Comparison of ENCODE assay signal across 8 mouse cellular contexts in genomic region chr16:46496889-46497685, GRCm38 (mm10). TPM values are rescaled to one million over a fixed set of nuclear protein-coding genes. Genes with fewer than 3 reads are reported as not detected.
DNase-seq lines count a peak whose midpoint lies in the region; ATAC-seq and TF ChIP-seq lines count a peak whose summit lies in the region.

No protein-coding gene starts in this region.

- peak overlapping the region; percentile 79 for H3K4me2 ChIP-seq in hindbrain, embryonic 12.5 days (replicated peaks)
- H3K4me2 ChIP-seq in lung, embryonic 15.5 days, result peak overlapping the region; percentile 68

- peak; percentile 72 for ATAC-seq in Patski
- ATAC-seq in hindbrain, embryonic 12.5 days (ENCODE audit: low FRiP score), result peak; percentile 96
- ATAC-seq in lung, embryonic 15.5 days (ENCODE audit: borderline replicate concordance, extremely low read depth, low FRiP score, low TSS enrichment), result peak; percentile 96

- no peaks in the 10 kb centered on the region for H3K9me3 ChIP-seq in hindbrain, embryonic 12.5 days (replicated peaks)
- no peaks in the 10 kb centered on the region for H3K9me3 ChIP-seq in lung, embryonic 15.5 days

- H3K27me3 ChIP-seq in Patski, result peaks cover 10% of the 10 kb centered on the region
- no peaks in the 10 kb centered on the region for H3K27me3 ChIP-seq in hindbrain, embryonic 12.5 days
- no peaks in the 10 kb centered on the region for H3K27me3 ChIP-seq in lung, embryonic 15.5 days

- peak overlapping the region; percentile 90 for H3K4me3 ChIP-seq in hindbrain, embryonic 12.5 days
- H3K4me3 ChIP-seq in lung, embryonic 15.5 days, result peak overlapping the region; percentile 98

- DNase-seq in Patski (ENCODE audit: low read depth, low spot score), result peak; percentile 57
- DNase-seq in cerebellum, adult 9-11 months, result peak; percentile 94
- peak; percentile 84 to 85 for DNase-seq in frontal cortex, postnatal 14 days (ENCODE audit: low spot score in 2 of 2)
- DNase-seq in layer of hippocampus, adult 9-11 months, result peak; percentile 90
- peak; percentile 97 for DNase-seq in ovary, postnatal 36 days (ENCODE audit: low spot score)
- peak; percentile 88 for DNase-seq in thymus, postnatal 25 days

- CTCF ChIA-PET in Patski (lab: Charles Lee), result no interaction called here

- peak overlapping the region; percentile 89 for H3K9ac ChIP-seq in hindbrain, embryonic 12.5 days
- H3K9ac ChIP-seq in lung, embryonic 15.5 days, result peak overlapping the region; percentile 93

- POLR2A ChIA-PET in Patski (lab: Charles Lee), result no interaction called here

- in situ Hi-C loops in Patski (cut with MboI; ENCODE audit: low pct_unique_long_range_greater_than_20kb), result no loop called here

- no peak for TF ChIP-seq CTCF in Patski (IDR thresholded peaks at IDR 0.05)

- under 1% methylated on average over 58 of the region's 78 CpGs for WGBS in hindbrain, embryonic 12.5 days
- WGBS in lung, embryonic 15.5 days, result under 1% methylated on average over 64 of the region's 78 CpGs

- H3K36me3 ChIP-seq in hindbrain, embryonic 12.5 days, result no peaks in the 10 kb centered on the region
- H3K36me3 ChIP-seq in lung, embryonic 15.5 days, result no peaks in the 10 kb centered on the region

- H3K4me1 ChIP-seq in hindbrain, embryonic 12.5 days, result peaks cover 18% of the 10 kb centered on the region
- H3K4me1 ChIP-seq in lung, embryonic 15.5 days, result peaks cover 21% of the 10 kb centered on the region

- peak overlapping the region; percentile 95 for H3K27ac ChIP-seq in hindbrain, embryonic 12.5 days
- H3K27ac ChIP-seq in lung, embryonic 15.5 days, result peak overlapping the region; percentile 97

RNA-seq across cellular contexts. Expression of gene Nectin3, which starts 1.2 kb away (rescaled TPM):
- polyA plus RNA-seq in Patski (2021), result 14.2 TPM
- polyA plus RNA-seq in hindbrain, embryonic 12.5 days (2016; fragmentation: Nextera tagmentation; extraction: Ambion mirVana), result 50.7 and 59.0 TPM in 2 replicates
- polyA plus RNA-seq in lung, embryonic 15.5 days (2015; fragmentation: Nextera tagmentation; extraction: Ambion mirVana), result 35.5 and 37.9 TPM in 2 replicates

Comparison
In these comparisons a context has a peak if more than half of its experiments do, and no peak if none do; other contexts are left out.
1. Peak in every context shown above with its lines: DNase-seq, ATAC-seq, H3K4me3 ChIP-seq and H3K27ac ChIP-seq.